Comparison of ENCODE assay signal across 8 mouse cellular contexts in the genomic region with DNA sequence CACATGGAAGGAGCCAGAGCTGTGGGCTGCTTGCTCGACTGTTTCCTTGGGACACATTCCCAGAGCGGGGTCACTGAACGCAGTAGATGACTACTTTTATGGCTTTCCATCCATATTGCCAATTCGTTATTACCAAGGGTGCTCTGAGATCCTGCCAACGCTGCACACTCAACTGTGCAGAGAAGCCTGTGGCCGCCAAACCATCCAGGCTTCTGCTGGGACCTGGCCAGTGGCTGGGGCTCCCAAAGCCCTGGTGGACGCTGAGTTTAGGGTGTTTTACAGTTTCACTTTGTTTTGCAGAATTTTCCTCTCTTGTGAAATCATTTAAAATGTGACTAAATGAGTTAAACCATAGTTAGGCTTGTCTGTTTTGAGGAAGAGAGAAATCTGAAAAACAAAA. TPM values are rescaled to one million over a fixed set of nuclear protein-coding genes. Genes with fewer than 3 reads are reported as not detected.
DNase-seq lines count a peak whose midpoint lies in the region; ATAC-seq and TF ChIP-seq lines count a peak whose summit lies in the region.

No protein-coding gene starts in this region.

- no peaks in the 10 kb centered on the region for H3K9me3 ChIP-seq in ES-E14 (ENCODE audit: control insufficient read depth, insufficient read depth, low read depth, low read length)
- no peaks in the 10 kb centered on the region for H3K9me3 ChIP-seq in embryonic facial prominence, embryonic 10.5 days
- no peaks in the 10 kb centered on the region for H3K9me3 ChIP-seq in heart, embryonic 15.5 days (replicated peaks)
- no peaks in the 10 kb centered on the region for H3K9me3 ChIP-seq in midbrain, embryonic 13.5 days

- peaks cover 35% of the 10 kb centered on the region for H3K27me3 ChIP-seq in embryonic facial prominence, embryonic 10.5 days (replicated peaks; ENCODE audit: low read depth, poor library complexity, severe bottlenecking)
- no peaks in the 10 kb centered on the region for H3K27me3 ChIP-seq in heart, embryonic 15.5 days
- H3K27me3 ChIP-seq in midbrain, embryonic 13.5 days = peaks cover 34% of the 10 kb centered on the region

- WGBS in embryonic facial prominence, embryonic 10.5 days = 37% methylated on average over 7 of the region's 7 CpGs
- 29% methylated on average over 7 of the region's 7 CpGs for WGBS in heart, embryonic 15.5 days
- 45% methylated on average over 7 of the region's 7 CpGs for WGBS in midbrain, embryonic 13.5 days

- peak overlapping the region; percentile 79; the same call in 1 of the 2 replicates for H3K9ac ChIP-seq in ES-E14 (ENCODE audit: insufficient read depth, low read depth, low read length, poor library complexity, severe bottlenecking)
- H3K9ac ChIP-seq in heart, embryonic 15.5 days = peak overlapping the region; percentile 62
- H3K9ac ChIP-seq in midbrain, embryonic 13.5 days (replicated peaks) = no peak overlapping the region

- peak overlapping the region; percentile 61; a peak in 3 of 4 replicates for H3K4me3 ChIP-seq in ES-E14 (ENCODE audit: insufficient read depth in 1 of 2, low read depth in 1 of 2, low read length in 2 of 2, poor library complexity in 1 of 2, severe bottlenecking in 1 of 2)
- peak overlapping the region; percentile 58 for H3K4me3 ChIP-seq in embryonic facial prominence, embryonic 10.5 days
- H3K4me3 ChIP-seq in heart, embryonic 15.5 days = peak overlapping the region; percentile 49
- peak overlapping the region; percentile 36 for H3K4me3 ChIP-seq in midbrain, embryonic 13.5 days (replicated peaks)

- peaks cover 6 to 15% of the 10 kb centered on the region in 2 experiments; a peak in 1 of 4 replicates for H3K4me1 ChIP-seq in ES-E14 (ENCODE audit: control insufficient read depth in 2 of 2, insufficient read depth in 2 of 2, low read length in 2 of 2, poor library complexity in 1 of 2)
- peaks cover 51% of the 10 kb centered on the region for H3K4me1 ChIP-seq in embryonic facial prominence, embryonic 10.5 days
- peaks cover 53% of the 10 kb centered on the region for H3K4me1 ChIP-seq in heart, embryonic 15.5 days (replicated peaks)
- H3K4me1 ChIP-seq in midbrain, embryonic 13.5 days (replicated peaks) = peaks cover 10% of the 10 kb centered on the region

- peak overlapping the region; percentile 88 for H3K4me2 ChIP-seq in heart, embryonic 15.5 days
- H3K4me2 ChIP-seq in midbrain, embryonic 13.5 days (replicated peaks) = peak overlapping the region; percentile 70

- H3K36me3 ChIP-seq in ES-E14 (ENCODE audit: control insufficient read depth, insufficient read depth, low read length, poor library complexity, severe bottlenecking) = no peaks in the 10 kb centered on the region
- no peaks in the 10 kb centered on the region for H3K36me3 ChIP-seq in embryonic facial prominence, embryonic 10.5 days (replicated peaks)
- H3K36me3 ChIP-seq in heart, embryonic 15.5 days = no peaks in the 10 kb centered on the region
- no peaks in the 10 kb centered on the region for H3K36me3 ChIP-seq in midbrain, embryonic 13.5 days

- in situ Hi-C loops in ES-E14 (cut with MboI; ENCODE audit: low sequenced_read_pairs in 2 of 2, unreplicated experiment in 2 of 2) = loop anchor here in 1 of 2 experiments (10.0 kb wide), 1 partner anchor 59 kb away; a partner anchor contains a TSS

- no peak for ATAC-seq in heart, embryonic 15.5 days (replicated peaks; ENCODE audit: insufficient number of reproducible peaks, insufficient read depth, low FRiP score, low read depth)
- ATAC-seq in midbrain, embryonic 13.5 days = no peak
- no peak for ATAC-seq in megakaryocyte progenitor cell, adult 5-6 weeks (replicated peaks; ENCODE audit: poor library complexity)

- H3K27ac ChIP-seq in ES-E14 (ENCODE audit: insufficient read depth, low read depth, low read length, poor library complexity, severe bottlenecking) = no peak overlapping the region
- peak overlapping the region; percentile 91 for H3K27ac ChIP-seq in embryonic facial prominence, embryonic 10.5 days (replicated peaks)
- peak overlapping the region; percentile 92 for H3K27ac ChIP-seq in heart, embryonic 15.5 days
- no peak overlapping the region for H3K27ac ChIP-seq in midbrain, embryonic 13.5 days

- no peak for DNase-seq in ES-E14 (ENCODE audit: low read depth, low spot score)
- no peak for DNase-seq in embryonic facial prominence, embryonic 10.5 days (ENCODE audit: low spot score)
- DNase-seq in kidney, postnatal 14 days = peak; percentile 65
- DNase-seq in right cerebral cortex, postnatal 4 days = no peak
- no peak for DNase-seq in urinary bladder, postnatal 25 days (ENCODE audit: low spot score)

TF ChIP-seq in ES-E14, 5 proteins besides CTCF, POLR2A, EP300 and RAD21:
- TF ChIP-seq CHD2 (IDR thresholded peaks at IDR 0.05; ENCODE audit: low read depth, low read length) (no peak), HCFC1 (IDR thresholded peaks at IDR 0.05; ENCODE audit: borderline replicate concordance, insufficient read depth, low read length) (no peak), MAFK (IDR thresholded peaks at IDR 0.05; ENCODE audit: insufficient read depth, low read depth, low read length) (no peak), ZC3H11A (IDR thresholded peaks at IDR 0.05; ENCODE audit: borderline replicate concordance, low read depth, low read length) (no peak), ZNF384 (IDR thresholded peaks at IDR 0.05; ENCODE audit: low read depth, low read length) (no peak)
TF ChIP-seq in ES-E14: peak in this region for 0.

RNA-seq across cellular contexts. Expression of a gene that starts 32.7 kb away (rescaled TPM):
- 1.5 and 2.3 TPM in 2 replicates for total RNA-seq in ES-E14 (2012; rRNA removed)
- polyA plus RNA-seq in embryonic facial prominence, embryonic 10.5 days (2016; fragmentation: Nextera tagmentation; extraction: Ambion mirVana) = 0.11 TPM in 1 of 2 replicates, not detected in the other
- polyA plus RNA-seq in heart, embryonic 15.5 days (2015; fragmentation: Nextera tagmentation; extraction: Ambion mirVana) = 0.13 TPM in 1 of 2 replicates, not detected in the other
- polyA plus RNA-seq in midbrain, embryonic 13.5 days (2015; fragmentation: Nextera tagmentation; extraction: Ambion mirVana) = not detected in 2 replicates
- not detected in 2 replicates for total RNA-seq in megakaryocyte progenitor cell, adult 5-6 weeks (2015)
- total RNA-seq in megakaryocyte progenitor cell, adult 5-6 weeks (2017) = not detected in 2 replicates

Comparison
In these comparisons a context has a peak if more than half of its experiments do, and no peak if none do; other contexts are left out.
1. H3K27ac ChIP-seq: peak in embryonic facial prominence, embryonic 10.5 days (single experiment) and heart, embryonic 15.5 days (single experiment); none in ES-E14 (single experiment) and midbrain, embryonic 13.5 days (single experiment).
2. Peak in every context shown above with its lines, with median percentiles within 50 percentile points of each other: H3K4me3 ChIP-seq.